Mouse (Mus musculus) adrenal gland, postnatal 10 days (tissue): ENCODE measurements around the gene Ldlrad3. TPM values are rescaled to one million over a fixed set of nuclear protein-coding genes. Genes with fewer than 3 reads are reported as not detected.

ENCODE experiments used
- DNase-seq: peaks from one replicate; pipeline ENCODE4 v3.0.0; 2021; ENCODE audit warnings: mixed read lengths
- total RNA-seq, 2 experiments: library from RNA; stranded (reverse); gene quantifications; 2 replicates each; pipeline ENCODE4 v1.2.3; 2021

Ldlrad3 gene
- total RNA-seq, 2 experiments from 2014 or later = 11.6 to 13.8 TPM

DNA sequence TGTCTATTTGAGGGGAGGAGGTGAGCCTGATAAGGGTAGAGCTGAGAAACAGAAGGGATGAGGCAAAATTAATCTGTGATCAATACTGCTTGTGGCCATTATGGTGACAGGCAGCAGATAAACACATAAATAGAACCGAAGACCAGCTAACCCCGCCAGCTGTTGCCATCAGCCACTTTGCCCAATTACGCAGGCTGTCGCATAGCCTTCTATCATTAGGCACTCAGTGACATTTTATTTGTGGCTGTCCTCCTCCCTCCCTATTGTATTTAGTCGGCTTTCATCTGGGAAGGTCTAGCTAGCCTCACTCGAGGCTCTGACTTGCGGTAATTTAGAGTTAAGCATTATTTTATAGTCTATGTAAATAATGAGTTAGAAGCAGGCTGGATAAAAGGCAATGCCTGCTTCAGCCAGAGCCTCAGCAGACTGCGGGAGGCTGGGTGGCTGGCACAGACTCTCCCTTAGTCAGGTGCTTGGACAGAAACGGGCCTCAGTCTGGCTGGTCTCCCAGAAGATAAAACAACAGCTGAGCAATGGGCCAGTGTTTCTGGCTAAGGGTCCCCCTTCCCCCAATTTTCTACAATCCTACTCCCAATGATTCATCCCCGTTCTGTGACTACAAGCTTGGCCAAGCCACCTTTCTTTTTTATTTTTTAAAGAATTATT lies 147.8 kb downstream of the Ldlrad3 start:
- peak; percentile 57 for DNase-seq

DNA sequence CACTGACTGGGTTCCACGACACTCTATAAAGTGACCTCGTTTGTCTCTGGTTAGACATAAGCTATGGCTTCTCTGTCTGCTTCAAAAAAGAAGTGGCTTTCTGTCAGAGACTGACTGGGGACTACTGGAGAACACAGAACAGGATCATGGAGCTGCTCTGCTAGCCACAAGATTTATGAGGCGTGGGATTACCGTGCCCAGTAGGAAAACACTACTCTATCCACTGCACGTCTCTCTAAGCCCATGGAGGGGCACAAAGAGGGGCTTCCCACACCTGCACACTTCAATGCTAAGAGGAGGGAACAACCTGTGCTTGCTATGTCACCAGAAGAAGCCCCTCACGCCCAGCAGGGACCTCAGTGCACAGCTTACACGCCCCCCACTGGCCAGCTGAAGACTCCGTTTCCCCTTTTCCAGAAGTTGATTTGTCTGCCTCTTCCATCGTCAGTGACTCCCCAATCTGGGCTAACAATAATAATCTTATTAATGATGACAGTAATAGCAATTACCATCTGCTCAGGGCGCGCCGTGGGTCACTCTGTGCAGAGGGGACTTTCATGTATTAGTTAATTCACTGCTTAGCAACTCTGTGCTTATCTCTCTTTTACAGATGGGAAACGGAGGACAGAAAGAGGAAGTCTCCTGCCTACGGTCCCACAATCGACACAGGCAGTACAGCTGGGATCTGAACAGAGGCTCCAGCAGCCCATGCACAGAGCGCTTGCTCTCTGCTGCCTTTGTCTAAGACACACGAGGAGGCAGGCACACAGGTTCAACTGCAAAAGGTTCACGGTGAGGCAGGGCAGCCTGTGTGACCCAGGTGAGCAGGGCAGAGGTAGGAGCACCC lies 149.3 kb downstream of the Ldlrad3 start:
- DNase-seq = no peak

DNA sequence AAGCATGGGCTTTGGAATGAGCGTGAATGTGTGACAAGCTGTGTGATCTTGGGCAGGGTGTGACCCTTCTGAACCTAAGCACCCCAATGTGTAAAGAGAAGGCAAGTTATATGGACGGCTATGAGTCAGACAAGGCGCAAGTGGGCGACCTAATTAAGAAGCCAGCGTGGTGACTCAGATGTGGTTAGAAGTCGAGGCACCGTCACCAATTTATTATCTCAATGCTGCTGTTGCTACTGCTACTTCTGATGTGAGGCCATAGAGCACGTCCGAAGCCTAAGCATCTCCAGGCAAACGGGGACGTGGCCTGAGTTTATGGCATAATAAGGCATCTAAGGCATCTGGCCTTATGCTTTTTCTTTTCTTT lies 151.7 kb downstream of the Ldlrad3 start:
- DNase-seq = no peak

DNA sequence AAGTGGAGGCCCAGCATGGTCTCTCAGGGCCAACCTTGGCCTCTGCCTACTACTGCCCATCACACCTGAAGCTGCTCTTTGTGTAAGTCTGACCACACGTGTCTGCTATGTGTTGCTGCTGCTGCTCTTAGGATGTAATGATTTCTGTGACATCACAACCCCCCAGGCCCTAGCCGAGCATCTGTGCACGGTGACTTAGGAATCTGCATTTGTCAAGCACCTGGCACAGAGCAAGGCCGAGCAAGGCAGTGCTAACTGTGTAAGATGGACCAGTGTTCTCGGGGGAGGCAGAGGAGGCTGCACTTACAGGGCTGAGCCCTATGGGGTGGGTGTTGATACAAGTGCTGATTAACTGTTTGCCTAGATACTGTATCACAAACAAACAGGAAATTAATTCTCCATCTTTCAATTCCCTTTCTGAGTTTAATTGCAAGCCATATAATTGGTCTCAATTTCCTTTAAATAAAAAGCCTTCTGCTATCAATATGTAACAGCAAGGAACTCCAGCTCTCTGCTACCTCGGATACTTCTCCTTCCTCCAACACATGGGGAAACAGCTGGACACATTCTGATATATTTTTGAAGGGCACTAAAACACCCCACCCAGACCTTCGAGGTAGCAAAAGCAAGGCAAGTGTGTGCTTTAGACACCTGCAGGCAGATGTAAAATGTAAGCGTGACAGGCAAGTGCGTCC lies 152.2 kb downstream of the Ldlrad3 start:
- DNase-seq = no peak

DNA sequence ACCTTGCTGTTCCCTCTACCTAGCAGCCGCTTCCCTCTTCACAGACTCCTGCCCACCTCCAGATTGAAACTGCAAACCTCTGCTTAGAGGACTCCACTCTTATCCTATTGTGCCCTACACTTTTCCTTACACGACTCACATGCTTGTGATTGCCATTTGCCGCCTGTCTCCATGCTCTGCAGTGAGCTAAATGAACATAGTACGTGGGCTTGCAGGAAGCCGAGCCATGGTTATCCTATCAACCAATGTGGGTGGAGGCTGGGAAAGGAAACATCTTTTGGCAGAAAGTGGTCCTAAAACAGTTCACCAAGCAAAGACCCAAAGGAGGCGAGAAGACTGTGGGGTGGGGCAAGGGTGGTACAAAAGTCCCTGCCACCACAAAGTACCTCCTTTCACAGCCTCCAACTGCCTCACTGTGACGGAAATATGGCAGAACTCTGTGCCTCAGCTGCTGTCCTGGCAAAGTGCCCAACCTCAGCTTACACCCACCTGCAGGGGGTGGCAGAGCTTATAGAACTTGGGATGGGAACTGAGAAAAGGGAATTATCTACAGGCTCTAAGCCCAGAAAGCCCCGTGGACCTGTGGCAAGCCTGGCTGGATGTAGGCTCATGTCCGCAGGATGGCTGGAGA lies 153.4 kb downstream of the Ldlrad3 start:
- DNase-seq = no peak

DNA sequence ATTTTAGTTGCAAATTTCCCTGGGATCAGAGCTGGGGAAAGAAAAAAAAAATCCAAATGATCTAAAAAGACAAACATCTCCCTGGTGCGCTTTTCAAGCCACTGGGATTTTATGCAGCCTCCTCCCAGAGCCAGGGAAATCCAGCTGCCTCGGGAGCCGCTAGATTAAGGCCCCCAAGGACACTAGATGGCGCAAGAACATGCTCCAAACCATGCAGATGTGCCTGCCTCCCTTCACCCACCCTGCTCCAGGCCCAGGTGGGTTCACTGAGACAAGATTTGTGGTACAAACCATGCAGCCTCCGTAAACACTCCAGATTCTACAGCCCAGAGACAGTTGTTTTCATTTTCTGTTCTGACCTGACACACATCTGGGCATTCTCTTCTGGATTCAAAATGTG lies 155.5 kb downstream of the Ldlrad3 start:
- peak; percentile 68 for DNase-seq

DNA sequence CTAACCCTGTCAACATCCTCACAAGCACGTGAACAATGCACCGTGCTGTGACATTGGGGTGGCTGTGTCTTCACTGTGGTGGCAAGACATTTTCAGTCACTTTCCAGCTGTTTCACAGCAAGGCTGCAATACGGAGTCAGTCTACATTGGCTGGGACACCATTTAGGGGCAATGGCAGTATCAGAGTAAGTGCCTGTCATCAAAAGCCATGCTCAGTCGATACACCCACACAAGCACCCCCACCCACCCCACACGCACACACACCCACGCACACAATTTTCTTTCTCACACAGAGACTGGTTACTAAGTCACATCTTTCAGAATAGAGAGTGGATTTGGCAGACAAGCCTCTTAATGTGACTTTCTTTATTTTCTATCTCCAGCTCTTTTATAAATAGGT lies 156.0 kb downstream of the Ldlrad3 start:
- DNase-seq = no peak

DNA sequence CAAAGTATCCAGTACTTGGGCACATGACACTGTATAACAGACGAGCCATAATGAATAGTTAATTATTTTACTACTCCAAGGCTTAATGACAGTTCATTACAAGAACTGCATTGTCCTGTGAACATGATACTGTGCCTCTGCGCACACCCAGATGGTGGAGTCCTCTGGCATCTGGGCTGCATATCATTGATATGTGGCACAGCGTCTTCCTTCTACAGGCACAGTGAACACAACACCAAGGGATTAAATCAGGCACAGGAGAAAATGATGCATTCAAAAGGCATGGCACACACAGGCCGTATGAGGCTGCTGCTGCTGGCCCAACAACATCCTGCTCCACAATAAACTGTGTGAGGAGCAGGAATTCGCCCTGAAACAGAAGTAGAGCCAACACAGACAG lies 156.5 kb downstream of the Ldlrad3 start:
- no peak for DNase-seq

DNA sequence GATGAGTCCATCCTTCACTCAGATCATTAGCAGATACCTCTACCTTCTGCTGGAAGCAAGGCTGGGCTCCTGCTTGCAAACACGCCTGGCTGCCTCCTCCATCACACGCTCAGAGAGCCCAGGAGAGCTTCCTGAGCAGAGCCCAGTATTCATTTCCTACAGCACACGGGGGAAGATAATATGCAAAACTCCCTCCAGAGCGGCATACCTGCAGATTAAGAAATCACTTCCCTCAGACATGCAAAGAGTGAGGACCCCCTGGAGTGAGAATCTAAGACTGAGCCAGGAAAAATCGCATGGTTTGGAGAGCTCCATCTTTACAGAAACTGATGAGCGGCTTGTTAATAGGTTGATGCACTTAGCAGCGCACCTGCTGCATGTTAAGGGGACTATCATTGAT lies 158.9 kb downstream of the Ldlrad3 start:
- DNase-seq = no peak

DNA sequence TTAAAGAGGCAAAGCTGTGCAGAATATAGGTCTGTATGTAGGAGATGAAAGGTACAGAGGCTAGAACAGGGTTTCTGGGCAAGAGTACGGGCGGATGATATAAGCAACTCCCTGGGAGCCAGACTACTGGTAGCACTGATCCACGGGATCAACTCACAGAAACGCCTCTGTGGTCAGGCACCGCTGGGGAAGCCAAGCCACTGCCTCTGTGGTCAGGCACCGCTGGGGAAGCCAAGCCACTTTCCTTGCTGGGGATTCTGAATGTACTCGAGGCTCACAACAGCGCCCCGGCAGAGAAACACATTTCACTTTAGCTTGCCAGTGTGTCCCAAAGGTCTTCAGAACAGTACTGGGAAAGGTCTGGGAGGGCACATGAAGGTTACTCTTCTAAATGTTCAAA lies 160.0 kb downstream of the Ldlrad3 start:
- DNase-seq = no peak

DNA sequence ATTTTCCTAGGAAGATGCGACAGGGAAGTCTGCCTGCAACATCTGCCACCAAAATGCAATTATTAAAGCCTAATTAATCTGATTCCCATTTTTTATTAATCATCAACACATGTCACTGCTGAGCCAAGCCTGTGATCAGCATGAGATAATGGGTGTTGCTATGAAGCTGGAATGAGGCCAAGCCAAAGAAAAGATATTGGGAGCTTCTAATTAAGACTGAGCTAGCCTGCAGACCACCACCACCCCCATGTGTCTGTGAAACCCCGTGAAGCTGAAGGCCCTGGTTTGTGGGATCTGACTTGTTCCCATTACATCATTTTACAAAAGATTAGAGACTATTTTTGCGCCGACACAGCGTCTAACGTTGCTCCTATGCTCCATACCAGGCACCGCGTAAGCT lies 161.7 kb downstream of the Ldlrad3 start:
- no peak for DNase-seq

DNA sequence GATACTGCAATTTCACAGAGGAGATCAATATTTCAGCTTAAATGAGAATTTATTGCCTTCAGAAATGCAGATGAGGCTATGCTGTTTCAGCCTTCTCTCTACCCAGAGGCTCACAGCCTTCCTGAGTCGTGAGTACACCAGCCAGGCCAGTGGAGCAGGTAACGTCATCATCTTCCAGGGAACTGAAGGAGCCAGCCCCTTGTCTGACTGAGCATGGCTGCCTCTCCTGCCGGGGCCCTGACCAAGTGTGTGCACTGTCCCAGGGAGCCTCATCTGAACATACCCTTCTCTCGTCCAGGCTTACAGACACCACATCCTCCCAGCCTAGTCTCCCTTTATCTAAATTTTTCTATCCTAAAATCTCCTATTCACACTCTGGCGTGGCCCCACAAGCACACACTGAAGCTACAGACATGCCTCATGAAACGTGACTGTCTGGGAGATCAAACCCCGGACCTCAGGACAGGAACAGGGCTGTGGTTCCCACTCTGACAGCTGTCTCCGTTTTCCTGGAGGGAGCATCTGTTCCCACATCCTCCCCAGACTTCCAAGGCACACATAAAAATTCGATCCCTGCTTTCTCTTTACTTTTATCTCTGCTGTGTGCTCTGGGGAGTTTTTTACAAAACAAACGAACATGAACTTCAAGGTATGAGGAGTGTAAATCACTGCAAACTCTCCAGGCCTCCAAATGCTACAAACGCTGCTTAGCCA lies 164.7 kb downstream of the Ldlrad3 start:
- DNase-seq = no peak

DNA sequence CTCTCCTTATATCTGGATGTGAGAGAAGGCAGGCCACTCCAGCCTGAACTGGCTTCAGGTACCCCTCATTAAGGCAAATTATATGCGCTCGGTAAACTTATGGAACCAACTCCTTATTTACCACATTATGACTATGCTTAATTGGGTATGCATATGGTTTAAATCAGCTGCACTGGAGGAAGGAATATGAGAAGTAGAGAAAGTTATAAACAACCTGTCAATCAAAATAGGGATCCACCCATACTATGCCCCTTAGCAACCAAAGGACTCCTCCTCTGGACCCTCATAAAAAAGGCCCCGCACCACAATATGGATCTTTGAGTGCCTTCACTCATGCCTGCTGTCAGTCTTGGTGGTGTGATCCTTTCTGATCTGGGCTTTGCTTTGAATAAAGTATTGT lies 165.6 kb downstream of the Ldlrad3 start:
- DNase-seq = no peak

DNA sequence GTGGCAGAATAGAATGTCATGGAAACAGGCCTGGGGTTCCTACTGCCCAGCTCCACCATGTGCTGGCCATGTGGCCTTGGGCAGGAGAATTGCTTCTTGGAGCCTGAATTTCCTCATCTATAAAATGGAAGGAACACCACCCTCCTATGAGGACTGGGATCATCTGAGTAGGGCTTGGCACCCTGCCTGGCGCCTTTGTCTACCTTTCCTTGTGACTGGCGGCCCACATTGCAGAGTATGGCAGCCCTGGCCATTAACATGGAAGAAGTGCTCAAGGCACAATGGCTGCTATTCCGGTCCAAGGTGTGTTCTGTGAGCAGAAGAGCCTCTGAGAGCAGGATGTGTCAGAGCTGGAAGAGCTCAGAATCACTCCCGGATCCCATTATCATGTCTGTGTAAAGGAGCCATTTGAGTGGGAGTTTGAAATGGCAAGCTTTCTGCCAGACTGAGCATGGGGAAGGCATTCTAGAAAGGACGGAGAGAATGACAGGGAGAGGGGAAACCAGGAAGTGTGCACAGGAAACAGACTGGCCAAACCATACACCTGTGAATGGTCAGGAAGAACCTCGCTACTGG lies 171.6 kb downstream of the Ldlrad3 start:
- DNase-seq = no peak

DNA sequence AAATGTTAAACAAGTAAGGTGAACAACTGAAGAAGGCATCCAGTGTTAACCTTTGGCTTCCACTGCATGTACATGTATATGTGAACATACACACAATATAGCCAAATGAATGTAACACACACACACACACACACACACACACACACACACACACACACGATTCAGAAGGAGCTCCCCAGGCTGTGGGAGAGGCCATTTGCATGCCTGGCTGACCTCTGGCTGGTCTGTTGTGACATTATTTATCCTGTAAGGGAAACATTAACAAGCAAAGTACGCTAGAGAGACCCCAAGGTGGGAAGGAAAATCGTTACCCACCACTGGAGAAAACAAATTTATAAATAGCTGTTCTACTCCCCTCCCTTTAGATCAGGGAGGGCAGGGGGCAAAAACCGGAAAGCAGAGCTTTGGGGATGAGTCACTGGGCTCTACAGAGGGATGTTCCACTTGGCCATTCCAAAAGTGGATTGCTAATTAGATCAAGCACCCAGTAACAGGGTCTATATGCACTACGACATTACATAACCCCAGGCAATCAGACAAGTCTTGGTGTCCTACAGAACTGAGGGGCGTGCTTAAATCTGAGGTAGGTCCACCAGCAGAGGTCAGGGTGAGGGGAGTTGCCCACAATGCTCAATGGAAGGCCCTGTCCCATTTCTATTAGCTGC lies 174.7 kb downstream of the Ldlrad3 start:
- DNase-seq = no peak

DNA sequence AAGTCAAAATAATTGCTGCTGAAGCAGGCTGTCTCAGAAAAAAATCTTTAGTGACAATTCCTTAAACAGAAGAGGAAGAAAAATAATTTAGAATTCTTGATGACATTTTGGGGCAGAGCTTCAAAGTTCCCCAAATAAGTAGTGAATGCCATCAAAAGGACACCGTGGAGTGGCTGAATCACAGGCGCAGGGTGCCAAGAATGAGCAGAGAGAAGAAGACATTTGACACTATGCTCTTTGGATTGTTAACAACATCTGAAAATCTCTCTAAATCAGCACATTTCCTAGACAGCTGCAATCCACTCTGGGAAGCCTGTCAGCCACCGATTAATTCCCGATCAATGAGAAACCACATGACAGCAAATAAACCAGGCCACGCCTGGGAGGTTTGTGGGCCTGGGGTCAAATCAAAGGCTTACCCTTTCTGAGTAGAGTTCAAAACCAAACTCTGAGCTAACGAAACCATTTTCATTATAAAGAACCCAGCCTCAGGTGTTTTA lies 176.4 kb downstream of the Ldlrad3 start:
- no peak for DNase-seq

DNA sequence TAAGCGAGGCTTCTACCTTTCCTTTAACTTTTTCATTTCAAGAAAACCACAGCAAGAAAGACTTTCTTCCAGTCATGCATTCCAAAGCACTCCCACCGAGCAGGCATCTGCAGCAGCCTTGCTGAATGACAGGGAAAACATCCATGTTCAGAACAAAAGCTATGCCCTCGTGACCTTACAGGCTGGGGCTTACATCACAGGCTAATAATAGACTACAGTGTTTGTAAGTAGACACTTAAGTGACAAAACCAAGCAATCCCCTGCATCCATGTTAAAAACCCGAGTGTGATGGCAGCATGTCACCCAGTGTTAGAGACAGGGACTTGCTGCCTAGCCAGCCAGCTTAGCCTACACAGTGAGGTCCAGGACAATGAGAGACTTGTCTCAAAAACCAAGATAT lies 180.0 kb downstream of the Ldlrad3 start:
- no peak for DNase-seq

DNA sequence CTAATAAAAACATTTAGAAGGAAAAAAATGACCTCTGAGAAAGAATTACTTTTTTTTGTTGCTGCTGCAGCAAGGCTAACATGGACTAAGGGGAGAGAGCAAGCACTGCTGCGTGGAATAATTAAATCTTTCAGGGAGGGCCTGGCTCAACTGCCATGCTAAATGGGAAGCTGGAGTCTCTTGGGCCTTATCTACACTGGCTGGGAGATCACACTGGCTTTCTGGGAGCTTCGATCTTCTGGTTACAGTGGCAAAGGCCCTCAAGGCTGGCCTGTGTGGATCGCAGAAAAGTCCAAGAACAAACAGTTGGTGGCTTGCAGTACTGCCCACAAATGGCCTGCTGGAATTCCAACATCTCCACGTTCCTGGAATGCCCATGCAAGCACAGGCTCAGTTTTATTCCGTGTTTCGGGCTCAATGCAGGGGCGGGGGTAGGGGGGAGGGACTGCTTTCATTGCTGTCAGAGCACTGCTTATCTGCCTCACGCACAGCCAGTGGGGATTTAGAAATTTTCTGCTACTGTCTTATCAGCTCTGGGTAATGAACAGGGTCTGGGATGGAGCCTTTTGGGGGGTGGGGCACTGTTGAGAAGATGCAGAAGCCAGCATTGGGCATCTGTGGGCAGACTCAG lies 180.7 kb downstream of the Ldlrad3 start:
- no peak for DNase-seq

DNA sequence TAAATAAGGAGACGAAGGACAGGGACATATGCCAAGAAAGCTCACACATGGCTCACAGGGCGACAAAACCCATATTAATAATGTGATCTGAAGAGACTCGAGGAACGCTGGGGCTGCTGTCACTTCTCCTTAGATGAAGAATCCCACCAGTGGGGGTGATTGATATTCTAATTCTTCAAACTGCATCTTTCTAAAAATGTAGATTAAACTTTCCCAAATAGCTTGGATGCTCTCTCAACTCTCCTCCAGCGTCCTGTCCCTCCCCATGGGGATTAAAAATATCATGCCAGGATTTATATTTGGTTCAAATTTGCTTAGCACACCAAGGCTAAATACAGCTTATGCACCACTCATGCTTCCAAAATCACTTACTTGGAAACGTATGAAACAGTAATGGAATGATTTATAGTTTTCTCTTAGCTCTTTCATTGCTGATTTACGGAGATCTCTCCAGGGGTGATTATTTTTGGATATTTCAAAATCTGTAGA lies 182.4 kb downstream of the Ldlrad3 start:
- DNase-seq = no peak
